ENCODE assay signal across 18 mouse cellular contexts in genomic region chr3:114197964-114198750, GRCm38 (mm10).
"Had no signal": no experiment of that assay in that cellular context is flagged by ENCODE, and none has a peak within 500 bp of the region (broad histone marks: within the 10 kb centered on the region; RNA-seq: fewer than 3 reads in every experiment).

No protein-coding gene starts in this region.

- H3K4me2 ChIP-seq: limb, embryonic 13.5 days; liver, embryonic 12.5 days; liver, embryonic 15.5 days; midbrain, embryonic 12.5 days had no signal

- H3K27me3 ChIP-seq: limb, embryonic 13.5 days; liver, embryonic 12.5 days; liver, embryonic 15.5 days; midbrain, embryonic 12.5 days had no signal

- H3K27ac ChIP-seq: kidney, postnatal 0 days; layer of hippocampus, adult 2 months; limb, embryonic 10.5 days; limb, embryonic 13.5 days; liver, embryonic 12.5 days; liver, embryonic 15.5 days; midbrain, embryonic 12.5 days had no signal

- H3K9me3 ChIP-seq: limb, embryonic 10.5 days; limb, embryonic 13.5 days; liver, embryonic 12.5 days; liver, embryonic 15.5 days; midbrain, embryonic 12.5 days had no signal

- DNase-seq: kidney, adult 2 months; kidney, postnatal 25 days; layer of hippocampus, adult 9-11 months; liver; lung, postnatal 10 days; thymus, adult 2 months; thymus, postnatal 14 days; thymus, postnatal 4 days had no signal

- H3K36me3 ChIP-seq: limb, embryonic 10.5 days; liver, embryonic 12.5 days; liver, embryonic 15.5 days; midbrain, embryonic 12.5 days had no signal

- H3K4me3 ChIP-seq: layer of hippocampus, adult 2 months; limb, embryonic 10.5 days; limb, embryonic 13.5 days; liver, embryonic 12.5 days; liver, embryonic 15.5 days; midbrain, embryonic 12.5 days; myocyte had no signal

- H3K9ac ChIP-seq: limb, embryonic 13.5 days; liver, embryonic 12.5 days; liver, embryonic 15.5 days; midbrain, embryonic 12.5 days had no signal

- H3K4me1 ChIP-seq: limb, embryonic 10.5 days; limb, embryonic 13.5 days; liver, embryonic 12.5 days; liver, embryonic 15.5 days; midbrain, embryonic 12.5 days had no signal

- ATAC-seq: intestine, postnatal 0 days; liver, embryonic 12.5 days; midbrain, embryonic 16.5 days had no signal
